In the genomic region with DNA sequence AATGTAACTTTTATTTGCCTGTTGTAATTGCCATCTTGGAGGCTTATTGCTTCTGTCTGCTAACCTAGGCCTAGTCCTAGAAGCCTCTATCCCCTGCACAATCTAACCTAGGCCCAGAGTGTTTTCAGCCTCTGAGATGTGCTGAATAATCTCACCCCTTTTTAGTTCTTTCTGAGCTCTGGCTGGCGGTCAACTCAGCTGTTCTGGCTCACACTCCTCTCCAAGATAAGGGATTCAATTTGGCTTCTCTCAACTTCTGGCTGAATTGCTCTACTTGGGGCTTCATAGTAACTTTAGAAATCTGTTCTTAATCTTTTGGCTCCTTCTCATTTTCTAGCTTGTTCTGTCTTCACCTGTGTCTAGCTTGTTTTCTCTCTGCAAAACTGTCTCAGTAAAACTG, we compare ENCODE assay signal across 19 mouse cellular contexts.
"Had no signal": no experiment of that assay in that cellular context is flagged by ENCODE, and none has a peak within 500 bp of the region (broad histone marks: within the 10 kb centered on the region; RNA-seq: fewer than 3 reads in every experiment).

No protein-coding gene starts in this region.

- H3K4me3 ChIP-seq: left cerebral cortex, adult 2 months; limb, embryonic 12.5 days; limb, embryonic 15.5 days; lung, embryonic 15.5 days; megakaryocyte, embryonic 14.5 days; midbrain, embryonic 10.5 days; midbrain, embryonic 13.5 days; myocyte had no signal

- H3K27me3 ChIP-seq: limb, embryonic 12.5 days; limb, embryonic 15.5 days; lung, embryonic 15.5 days; megakaryocyte, embryonic 14.5 days; midbrain, embryonic 13.5 days had no signal

- H3K9me3 ChIP-seq: limb, embryonic 12.5 days; limb, embryonic 15.5 days; lung, embryonic 15.5 days; megakaryocyte, embryonic 14.5 days; midbrain, embryonic 10.5 days; midbrain, embryonic 13.5 days had no signal

- H3K9ac ChIP-seq: limb, embryonic 12.5 days; limb, embryonic 15.5 days; liver, embryonic 14.5 days; lung, embryonic 15.5 days; midbrain, embryonic 13.5 days had no signal

- ATAC-seq: midbrain, embryonic 13.5 days; midbrain, embryonic 16.5 days had no signal

- H3K36me3 ChIP-seq: limb, embryonic 15.5 days; lung, embryonic 15.5 days; midbrain, embryonic 13.5 days had no signal

- H3K4me2 ChIP-seq: limb, embryonic 12.5 days; limb, embryonic 15.5 days; lung, embryonic 15.5 days; midbrain, embryonic 13.5 days had no signal

- DNase-seq: kidney, postnatal 25 days; layer of hippocampus, postnatal 36 days; left cerebral cortex, postnatal 4 days; lung, adult 18-20 months; lung, postnatal 10 days; lung, postnatal 36 days; thymus, adult 18-20 months; thymus, postnatal 36 days had no signal

- H3K27ac ChIP-seq: kidney, postnatal 0 days; left cerebral cortex, adult 2 months; limb, embryonic 12.5 days; limb, embryonic 15.5 days; liver, embryonic 14.5 days; lung, embryonic 15.5 days; midbrain, embryonic 10.5 days; midbrain, embryonic 13.5 days had no signal
